Mouse (Mus musculus): ENCODE data around the gene Nuak1. TPM values are rescaled to one million over a fixed set of nuclear protein-coding genes. Genes with fewer than 3 reads are reported as not detected.

Gene Nuak1
- polyA plus RNA-seq, 1 experiment, result 0.43 TPM

DNA sequence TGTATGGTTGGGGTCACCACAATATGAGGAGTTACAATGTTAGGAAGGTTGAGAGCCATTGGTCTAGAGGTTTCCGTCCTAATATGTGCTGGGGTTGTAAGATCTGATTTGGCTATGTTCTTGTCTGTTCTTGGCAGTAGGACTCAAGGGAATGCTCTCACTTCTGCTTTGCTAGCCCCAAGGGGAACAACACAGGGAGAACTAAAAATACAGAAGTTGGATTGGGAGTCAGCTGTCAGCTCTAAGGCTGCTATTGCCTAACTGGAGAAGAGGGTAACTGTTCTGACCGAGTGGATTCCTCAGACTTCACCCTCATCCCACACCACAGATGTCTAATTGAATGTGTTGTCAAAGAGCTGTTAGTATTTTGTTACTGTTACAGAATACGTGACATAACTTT is 101.6 kb downstream of the Nuak1 start:
- peaks cover 13% of the 10 kb centered on the region for H3K9me3 ChIP-seq
- no peaks in the 10 kb centered on the region for H3K36me3 ChIP-seq (replicated peaks; ENCODE audit: low read length)
- H3K4me1 ChIP-seq, result no peaks in the 10 kb centered on the region
- H3K27me3 ChIP-seq (replicated peaks), result no peaks in the 10 kb centered on the region
- H3K4me3 ChIP-seq (replicated peaks), result no peak overlapping the region
- TF ChIP-seq GATA1 (IDR thresholded peaks at IDR 0.05; ENCODE audit: borderline replicate concordance, low read length), result no peak
- TF ChIP-seq FLI1 (IDR thresholded peaks at IDR 0.05; ENCODE audit: low read length), result no peak

DNA sequence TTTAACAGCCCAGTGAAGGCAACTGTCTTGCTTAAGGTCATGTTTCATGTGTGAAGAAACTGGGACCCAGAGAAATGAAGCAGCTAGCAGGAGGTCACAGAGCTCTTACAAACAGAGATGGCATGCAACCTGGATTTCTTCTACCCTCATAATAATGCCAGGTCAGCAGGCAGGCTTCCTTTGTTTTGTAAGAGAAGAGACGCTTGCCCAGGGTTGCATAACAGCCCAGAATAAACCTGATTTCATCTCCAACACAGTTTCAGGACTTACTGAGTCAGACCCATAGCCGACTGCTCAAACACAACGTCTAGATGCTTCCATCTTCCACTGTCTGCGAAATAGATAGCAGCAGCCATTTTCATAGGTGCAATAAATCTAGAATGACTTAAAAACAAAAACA is 105.0 kb downstream of the Nuak1 start:
- TF ChIP-seq GATA1 (IDR thresholded peaks at IDR 0.05; ENCODE audit: borderline replicate concordance, low read length), result no peak
- no peak for TF ChIP-seq FLI1 (IDR thresholded peaks at IDR 0.05; ENCODE audit: low read length)
- Histone ChIP-seq H3K36me3 (replicated peaks; ENCODE audit: low read length) (no peaks in the 10 kb centered on the region), H3K4me1 (no peaks in the 10 kb centered on the region), H3K4me3 (replicated peaks) (no peak overlapping the region), H3K27me3 (replicated peaks) (peaks cover 3% of the 10 kb centered on the region), H3K9me3 (peaks cover 30% of the 10 kb centered on the region)

DNA sequence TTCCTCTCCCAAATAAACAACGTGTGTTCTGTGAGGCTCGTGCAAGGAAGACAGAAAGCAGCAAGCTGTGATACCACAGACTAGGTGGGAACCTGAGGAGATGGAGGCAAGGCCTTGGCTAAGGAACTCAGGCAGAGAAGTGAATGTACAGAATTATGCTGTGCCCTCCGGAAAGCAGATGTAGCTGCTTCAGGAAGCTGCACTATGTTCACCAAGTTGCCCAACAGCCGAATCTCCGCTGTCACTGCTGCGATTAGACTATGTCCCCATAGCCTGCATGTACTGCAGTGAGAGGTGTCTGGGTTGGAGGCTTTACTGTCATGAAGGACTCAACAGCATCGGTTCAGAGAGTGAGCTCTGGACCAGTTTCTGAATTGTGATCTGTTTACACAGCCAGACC is 110.6 kb downstream of the Nuak1 start:
- H3K36me3 ChIP-seq (replicated peaks; ENCODE audit: low read length), result no peaks in the 10 kb centered on the region
- H3K9me3 ChIP-seq, result peaks cover 24% of the 10 kb centered on the region
- no peak overlapping the region for H3K4me3 ChIP-seq (replicated peaks)
- H3K4me1 ChIP-seq, result no peaks in the 10 kb centered on the region
- TF ChIP-seq FLI1 (IDR thresholded peaks at IDR 0.05; ENCODE audit: low read length) (no peak), GATA1 (IDR thresholded peaks at IDR 0.05; ENCODE audit: borderline replicate concordance, low read length) (no peak)
- H3K27me3 ChIP-seq (replicated peaks), result peaks cover 9% of the 10 kb centered on the region

DNA sequence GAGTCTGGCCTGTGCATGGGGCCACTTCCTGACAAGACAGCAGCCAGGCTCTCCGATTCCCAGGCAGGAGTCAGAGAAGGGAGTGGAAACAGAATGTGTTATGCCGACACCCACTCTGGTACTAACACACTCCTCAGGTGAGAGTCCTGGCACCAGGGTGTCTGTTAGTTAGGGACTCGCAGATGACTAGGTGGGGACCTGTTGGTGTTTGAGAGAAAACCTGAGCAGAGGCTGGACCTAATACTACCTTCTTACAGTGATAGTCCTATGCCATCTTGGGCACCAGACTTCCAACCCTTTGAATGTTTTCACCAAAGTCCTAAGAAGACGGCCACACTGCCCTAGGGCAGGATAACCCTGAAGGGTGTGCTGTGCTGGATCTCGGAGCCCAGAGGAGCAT is 111.1 kb downstream of the Nuak1 start:
- no peaks in the 10 kb centered on the region for H3K4me1 ChIP-seq
- H3K27me3 ChIP-seq (replicated peaks), result peaks cover 11% of the 10 kb centered on the region
- TF ChIP-seq GATA1 (IDR thresholded peaks at IDR 0.05; ENCODE audit: borderline replicate concordance, low read length) (no peak), FLI1 (IDR thresholded peaks at IDR 0.05; ENCODE audit: low read length) (no peak)
- no peaks in the 10 kb centered on the region for H3K36me3 ChIP-seq (replicated peaks; ENCODE audit: low read length)
- H3K9me3 ChIP-seq, result peaks cover 24% of the 10 kb centered on the region
- no peak overlapping the region for H3K4me3 ChIP-seq (replicated peaks)

DNA sequence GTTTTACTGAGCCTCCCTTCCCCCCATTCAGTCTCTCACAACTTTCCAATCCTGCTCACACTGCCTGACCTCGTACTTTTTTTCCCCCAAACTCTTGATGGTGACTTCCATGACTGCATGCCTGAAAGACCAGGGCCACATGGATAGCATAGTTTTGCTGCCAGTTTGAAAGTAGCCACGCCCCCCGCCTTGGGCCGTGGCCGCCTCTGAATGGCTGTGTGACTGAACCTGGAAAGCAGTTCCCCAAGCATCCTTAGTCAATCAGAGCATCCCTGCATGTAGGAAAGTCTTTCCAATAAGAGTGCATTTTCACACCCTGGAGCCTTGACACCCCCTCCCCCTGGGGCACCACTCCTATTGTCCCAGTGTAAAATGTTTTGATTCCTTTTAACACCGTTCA is 116.4 kb downstream of the Nuak1 start:
- H3K27me3 ChIP-seq (replicated peaks), result peaks cover 16% of the 10 kb centered on the region
- H3K36me3 ChIP-seq (replicated peaks; ENCODE audit: low read length), result no peaks in the 10 kb centered on the region
- H3K9me3 ChIP-seq, result no peaks in the 10 kb centered on the region
- no peak overlapping the region for H3K4me3 ChIP-seq (replicated peaks)
- TF ChIP-seq GATA1 (IDR thresholded peaks at IDR 0.05; ENCODE audit: borderline replicate concordance, low read length), result no peak
- no peaks in the 10 kb centered on the region for H3K4me1 ChIP-seq

Other genes with a start within 250 kb of the Nuak1 start
- 1.5 and 2.5 TPM in 2 replicates for gene Ckap4, start 93.5 kb upstream of the Nuak1 start, polyA plus RNA-seq (2012; ENCODE audit: insufficient read depth, low replicate concordance)
- gene Tcp11l2, start 136.0 kb upstream of the Nuak1 start, polyA plus RNA-seq (2012; ENCODE audit: insufficient read depth, low replicate concordance), result 0.15 TPM in 1 of 2 replicates, not detected in the other
- gene Polr3b, start 181.7 kb upstream of the Nuak1 start, polyA plus RNA-seq (2012; ENCODE audit: insufficient read depth, low replicate concordance), result 3.2 TPM in 1 of 2 replicates, not detected in the other

Measured in megakaryocyte, embryonic 14.5 days (primary cell).